Mouse (Mus musculus) mammary gland, adult 2 months (tissue): Measurements from ENCODE around the gene Med27. TPM values are rescaled to one million over a fixed set of nuclear protein-coding genes. Genes with fewer than 3 reads are reported as not detected.

Experiments used
- polyA plus RNA-seq: library from polyadenylated mRNA; depleted of rRNA; stranded (reverse); fragments of >200 nt; gene quantifications from 2 replicates; pipeline ENCODE4 v1.2.3, GENCODE M21; 2012; ENCODE audit warnings: low replicate concordance; rRNA removed

The Med27 gene
- polyA plus RNA-seq = 35.1 and 44.4 TPM in 2 replicates

DNA sequence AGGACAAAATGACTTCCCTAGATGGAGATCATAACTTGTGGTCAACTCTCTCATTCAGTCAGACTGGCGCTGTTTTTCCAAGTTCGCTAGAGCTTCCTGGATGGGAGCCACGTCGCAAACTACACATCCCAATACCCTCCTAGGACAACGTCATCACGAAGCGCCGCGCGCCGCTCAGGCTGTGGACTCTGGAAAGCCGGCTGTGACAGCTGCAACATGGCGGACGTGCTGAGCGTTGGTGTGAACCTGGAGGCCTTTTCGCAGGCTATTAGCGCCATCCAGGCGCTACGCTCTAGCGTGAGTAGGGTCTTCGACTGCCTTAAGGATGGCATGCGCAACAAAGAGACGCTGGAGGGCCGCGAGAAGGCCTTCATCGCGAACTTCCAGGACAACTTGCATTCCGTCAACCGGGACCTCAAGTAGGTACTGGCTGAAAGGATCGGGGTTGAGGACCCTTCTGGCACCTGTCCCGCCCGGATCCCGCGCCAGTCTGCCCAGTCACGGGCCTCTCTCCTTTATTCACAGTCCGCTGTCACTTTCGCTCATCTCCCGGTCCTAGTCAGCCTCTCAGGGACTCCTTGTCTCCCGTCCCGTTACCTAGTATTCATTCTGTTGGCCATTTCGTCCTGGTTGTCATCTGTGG, at the start of gene Med27:
Gene Med27, plus strand, starts transcription at position 191 of the 643 bp plus-strand sequence.

Other genes starting within 250 kb of the Med27 start
- gene Setx, start 222.6 kb upstream of the Med27 start, polyA plus RNA-seq = 6.6 and 10.5 TPM in 2 replicates
- gene Ntng2, start 93.8 kb upstream of the Med27 start, polyA plus RNA-seq = 35.3 and 75.6 TPM in 2 replicates